Mouse (Mus musculus) myocyte (in vitro differentiated cells): ENCODE results near the gene Gm21836. TPM values are rescaled to one million over a fixed set of nuclear protein-coding genes. Genes with fewer than 3 reads are reported as not detected.
A peak's percentile ranks its signal among the peaks of the same experiment; 100 is the strongest.
"Not testable (repeated sequence)": the region's sequence is repeated elsewhere in the genome, so short reads cannot be mapped to it uniquely, and the experiment has no call there.

Source experiments
- H3K27me3 ChIP-seq: one replicate; pipeline ENCODE4 v1.6.1; 2011; ENCODE audit not compliant: control insufficient read depth, insufficient read depth, insufficient read length
- H3K36me3 ChIP-seq: one replicate; pipeline ENCODE4 v1.6.1; 2011; ENCODE audit not compliant: control insufficient read depth, insufficient read depth
- H3K4me2 ChIP-seq: one replicate; pipeline ENCODE4 v1.6.1; 2011; ENCODE audit warnings: low read depth, control low read depth
- H3K4me3 ChIP-seq: one replicate; pipeline ENCODE4 v1.5.1; 2011; ENCODE audit warnings: mild to moderate bottlenecking, control low read depth, moderate library complexity
- H3K79me2 ChIP-seq: one replicate; pipeline ENCODE4 v1.6.1; 2011; ENCODE audit not compliant: control insufficient read depth, insufficient read depth
- H3ac ChIP-seq: one replicate; pipeline ENCODE4 v1.6.1; 2011; ENCODE audit not compliant: control insufficient read depth, insufficient read length
- CEBPB ChIP-seq: IDR thresholded peaks from 2 replicates; pipeline ENCODE4 v1.6.1; 2011; ENCODE audit warnings: mild to moderate bottlenecking, moderate library complexity; ENCODE audit not compliant: poor library complexity, insufficient read depth, severe bottlenecking
- E2F4 ChIP-seq: IDR thresholded peaks from one replicate; pipeline ENCODE4 v1.6.1; 2011; ENCODE audit warnings: mild to moderate bottlenecking, control low read depth, moderate library complexity; ENCODE audit not compliant: insufficient read depth
- MAX ChIP-seq: IDR thresholded peaks from one replicate; pipeline ENCODE4 v1.6.1; 2011; ENCODE audit warnings: low read depth, mild to moderate bottlenecking, control low read depth
- MYOD1 ChIP-seq, 3 experiments: IDR thresholded peaks; one replicate each; pipeline ENCODE4 v1.6.1; 2011; ENCODE audit warnings: control low read depth in 2 of 3, low read depth in 2 of 3, mild to moderate bottlenecking in 2 of 3, moderate library complexity in 1 of 3; ENCODE audit not compliant: insufficient read length in 2 of 3, control insufficient read depth in 1 of 3
- MYOG ChIP-seq, 3 experiments: IDR thresholded peaks; one replicate each; pipeline ENCODE4 v1.6.1; 2011; ENCODE audit warnings: control low read depth in 2 of 3, low read depth in 2 of 3, mild to moderate bottlenecking in 2 of 3; ENCODE audit not compliant: insufficient read length in 2 of 3, control insufficient read depth in 1 of 3, insufficient read depth in 1 of 3
- POLR2A ChIP-seq: IDR thresholded peaks from one replicate; pipeline ENCODE4 v1.6.1; 2011; ENCODE audit warnings: low read depth, mild to moderate bottlenecking, control low read depth, moderate library complexity; ENCODE audit not compliant: insufficient read length
- POLR2AphosphoS2 ChIP-seq: IDR thresholded peaks from one replicate; pipeline ENCODE4 v1.6.1; 2011; ENCODE audit warnings: low read depth, control low read depth; ENCODE audit not compliant: insufficient read length
- REST ChIP-seq: IDR thresholded peaks from one replicate; pipeline ENCODE4 v1.6.1; 2011; ENCODE audit warnings: mild to moderate bottlenecking, control low read depth, moderate library complexity; ENCODE audit not compliant: insufficient read depth, insufficient read length
- SRF ChIP-seq: IDR thresholded peaks from one replicate; pipeline ENCODE4 v1.6.1; 2011; ENCODE audit warnings: low read depth; ENCODE audit not compliant: control insufficient read depth, insufficient read length
- TCF12 ChIP-seq: IDR thresholded peaks from one replicate; pipeline ENCODE4 v1.6.1; 2011; ENCODE audit warnings: mild to moderate bottlenecking, control low read depth; ENCODE audit not compliant: poor library complexity, insufficient read depth, severe bottlenecking
- TCF3 ChIP-seq: IDR thresholded peaks from one replicate; pipeline ENCODE4 v1.6.1; 2011; ENCODE audit warnings: low read depth, control low read depth; ENCODE audit not compliant: insufficient read length
- USF1 ChIP-seq: IDR thresholded peaks from one replicate; pipeline ENCODE4 v1.6.1; 2011; ENCODE audit warnings: low read depth, mild to moderate bottlenecking, control low read depth, moderate library complexity
- polyA plus RNA-seq: library from polyadenylated mRNA; unstranded; fragments of >200 nt; fragmentation: generic; extraction: Trizol; gene quantifications from one replicate; pipeline ENCODE4 v1.2.1, GENCODE M21; 2012; ENCODE audit warnings: missing spikeins

Gm21836 gene
- polyA plus RNA-seq = not detected

DNA sequence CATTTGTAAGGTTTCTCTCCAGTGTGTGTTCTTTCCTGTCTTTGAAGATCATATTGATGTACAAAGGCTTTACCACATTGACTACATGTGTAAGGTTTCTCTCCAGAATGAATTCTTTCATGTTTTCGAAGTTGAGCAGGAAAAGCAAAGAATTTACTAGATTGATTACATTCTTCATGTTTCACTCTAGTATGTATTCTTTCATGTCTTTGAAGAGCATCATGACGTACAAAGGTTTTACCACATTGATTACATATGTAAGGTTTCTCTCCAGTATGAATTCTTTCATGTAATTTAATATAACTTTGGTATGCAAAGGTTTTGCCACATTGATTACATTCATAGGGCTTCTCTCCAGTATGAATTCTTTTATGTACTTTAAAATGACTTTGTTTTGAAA lies at the start of gene Gm21836:
Gene Gm21836, minus strand, starts transcription at position 101 of the 400 bp plus-strand sequence.
- not testable (repeated sequence) for H3K4me3 ChIP-seq, H3K79me2 ChIP-seq, H3K36me3 ChIP-seq, H3ac ChIP-seq, H3K4me2 ChIP-seq, H3K27me3 ChIP-seq

DNA sequence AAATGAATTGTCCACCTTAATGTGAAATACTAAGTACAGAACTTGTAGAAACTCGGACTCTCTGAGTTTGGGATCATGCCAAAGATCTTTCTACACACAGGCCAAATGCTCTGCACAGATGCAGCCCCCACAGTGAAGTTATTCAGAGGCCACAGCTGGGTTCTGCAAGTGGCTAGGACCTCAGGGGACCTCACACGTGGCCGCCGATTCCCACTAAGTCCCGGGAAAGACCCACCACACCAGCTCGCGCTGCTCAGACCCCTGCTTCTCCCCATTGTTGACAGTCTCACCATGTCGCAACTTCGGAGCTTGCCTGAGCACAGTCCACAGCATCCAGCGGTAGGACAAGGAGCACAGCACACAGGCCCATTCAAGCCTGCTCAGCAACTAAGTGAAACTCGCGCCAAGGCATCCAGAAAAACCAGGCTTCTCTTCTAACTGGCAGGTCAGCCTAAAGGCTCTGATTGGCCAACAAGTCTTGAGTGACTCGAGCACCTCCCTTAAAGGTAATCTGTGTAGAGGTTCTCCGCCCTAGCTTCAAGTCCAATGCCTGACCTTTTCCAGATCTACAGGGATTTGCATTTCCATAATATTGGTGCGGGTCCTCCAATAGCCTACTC lies 13.1 kb downstream of the Gm21836 start:
- H3K36me3 ChIP-seq, H3K27me3 ChIP-seq, H3ac ChIP-seq, H3K4me2 ChIP-seq, H3K79me2 ChIP-seq, H3K4me3 ChIP-seq: not testable (repeated sequence)

DNA sequence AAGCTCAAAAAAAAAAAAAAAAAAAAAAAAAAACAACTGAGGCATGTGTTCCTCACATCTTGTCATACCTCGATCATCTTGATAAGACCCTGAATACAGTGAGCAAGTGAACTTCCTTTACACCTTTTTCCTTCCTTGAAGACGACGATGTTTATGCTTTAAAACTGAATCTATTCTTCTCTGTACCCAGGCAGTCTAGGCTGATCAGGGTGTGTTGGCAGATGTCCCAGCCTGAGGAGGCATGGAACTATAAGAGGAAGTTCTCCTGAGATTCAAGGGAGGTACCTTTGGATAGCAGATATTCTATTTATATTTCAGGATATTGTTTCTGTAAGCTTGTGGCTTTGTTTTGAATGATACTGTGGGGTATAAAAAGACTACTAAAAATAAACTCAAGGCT lies 15.5 kb downstream of the Gm21836 start:
- Histone ChIP-seq H3K4me2 (no peak overlapping the region), H3ac (no peak overlapping the region), H3K4me3 (no peak overlapping the region), H3K27me3 (no peaks in the 10 kb centered on the region), H3K36me3 (no peaks in the 10 kb centered on the region), H3K79me2 (no peaks in the 10 kb centered on the region)
- TF ChIP-seq TCF3 (no peak), REST (no peak), MYOG (IDR thresholded peaks at IDR 0.05; ENCODE audit: control insufficient read depth in 1 of 3, insufficient read depth in 1 of 3, insufficient read length in 2 of 3, low read depth in 2 of 3) (no peak), TCF12 (no peak), POLR2A (no peak), MAX (no peak), MYOD1 (IDR thresholded peaks at IDR 0.05; ENCODE audit: control insufficient read depth in 1 of 3, insufficient read length in 2 of 3, low read depth in 2 of 3) (no peak), USF1 (no peak), POLR2AphosphoS2 (no peak), SRF (no peak), E2F4 (no peak), CEBPB (no peak)

DNA sequence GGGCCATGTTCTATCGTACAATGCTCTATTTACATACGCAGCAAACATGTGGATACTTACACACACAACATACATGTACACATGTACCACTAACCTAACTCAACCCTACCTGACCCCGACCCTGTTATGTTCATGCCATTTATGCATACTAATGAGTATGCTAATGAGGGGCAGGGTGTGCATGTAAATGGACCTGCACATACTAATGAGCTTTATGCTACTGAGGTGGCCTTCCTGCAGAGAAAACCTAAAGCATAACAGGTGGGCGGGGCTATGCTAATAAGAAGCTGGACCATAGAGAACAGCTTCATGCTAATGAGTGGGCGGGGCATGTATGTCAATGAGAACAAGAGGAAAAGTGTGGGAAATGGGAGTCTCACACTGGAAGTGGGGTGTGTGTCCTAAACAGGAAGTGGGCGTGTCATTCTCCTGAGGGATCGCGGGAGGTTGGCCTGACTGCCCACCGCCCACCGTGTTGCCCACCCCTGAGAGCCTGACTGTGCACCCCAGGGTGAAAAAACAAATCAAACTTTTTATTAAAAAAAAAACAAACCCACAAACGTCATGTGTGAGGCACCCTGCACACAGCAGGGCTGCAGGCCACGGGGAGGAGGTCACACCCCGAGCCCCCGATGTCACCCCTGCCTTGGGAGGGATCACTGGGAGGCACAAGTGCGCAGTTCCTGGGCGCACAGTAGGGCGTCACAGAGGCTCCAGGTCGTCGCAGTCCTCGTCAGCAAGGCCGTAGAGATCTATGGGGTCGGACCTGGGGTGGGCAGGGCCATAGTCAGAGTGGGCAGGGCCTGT lies 17.3 kb downstream of the Gm21836 start, which contains the start of gene Ppp2r3d:
Gene Ppp2r3d, minus strand, starts transcription at position 803 of the 807 bp plus-strand sequence.
- no peaks in the 10 kb centered on the region for H3K36me3 ChIP-seq
- H3K4me2 ChIP-seq = no peak within 1 kb of the TSS
- H3K27me3 ChIP-seq = no peaks in the 10 kb centered on the region
- H3K79me2 ChIP-seq = no peaks in the 10 kb centered on the region
- H3ac ChIP-seq = no peak within 1 kb of the TSS
- H3K4me3 ChIP-seq = no peak within 1 kb of the TSS
- TF ChIP-seq POLR2AphosphoS2 = no peak
- no peak for TF ChIP-seq CEBPB
- no peak for TF ChIP-seq MYOD1 (IDR thresholded peaks at IDR 0.05; ENCODE audit: control insufficient read depth in 1 of 3, insufficient read length in 2 of 3, low read depth in 2 of 3)
- no peak for TF ChIP-seq TCF3
- TF ChIP-seq MAX = no peak
- TF ChIP-seq SRF = no peak
- TF ChIP-seq MYOG (IDR thresholded peaks at IDR 0.05; ENCODE audit: control insufficient read depth in 1 of 3, insufficient read depth in 1 of 3, insufficient read length in 2 of 3, low read depth in 2 of 3) = no peak
- TF ChIP-seq POLR2A = no peak
- TF ChIP-seq REST = no peak

DNA sequence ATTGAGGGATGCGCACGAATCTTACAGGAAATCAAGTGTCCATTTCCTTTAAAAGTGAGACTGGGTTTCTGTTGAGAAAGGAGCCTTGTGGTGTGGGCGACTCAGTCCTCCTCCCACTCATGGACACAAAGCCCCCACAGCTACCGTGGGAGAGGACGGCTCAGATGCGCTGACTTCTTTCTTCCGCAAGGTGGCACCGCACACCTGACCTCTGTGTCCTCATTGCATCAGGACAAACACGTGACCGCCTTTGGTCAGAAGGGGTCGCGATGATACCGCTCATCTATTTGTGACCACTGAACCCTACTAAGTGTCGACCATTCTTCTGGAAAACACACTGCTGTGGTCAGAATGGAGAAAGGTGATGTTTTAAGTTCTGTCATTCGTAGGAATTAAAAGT lies 17.9 kb downstream of the Gm21836 start:
- Histone ChIP-seq H3K27me3 (no peaks in the 10 kb centered on the region), H3K36me3 (no peaks in the 10 kb centered on the region), H3K4me3 (no peak overlapping the region), H3K4me2 (no peak overlapping the region), H3K79me2 (no peaks in the 10 kb centered on the region), H3ac (no peak overlapping the region)
- no peak for TF ChIP-seq MYOD1 (IDR thresholded peaks at IDR 0.05; ENCODE audit: control insufficient read depth in 1 of 3, insufficient read length in 2 of 3, low read depth in 2 of 3)
- TF ChIP-seq POLR2AphosphoS2 = peak; percentile 63
